Mouse (Mus musculus): Measurements from ENCODE around the gene Spef1. TPM values are rescaled to one million over a fixed set of nuclear protein-coding genes. Genes with fewer than 3 reads are reported as not detected.

Gene Spef1
- polyA plus RNA-seq, 1 experiment from 2014 or later = 12.2 TPM

GRCm38 (mm10) chr2:131125964-131126815, 60.9 kb downstream of the Spef1 start:
- peak overlapping the region; percentile 64 for H3K27ac ChIP-seq (ENCODE audit: low read length)
- ATAC-seq (no peak), DNase-seq (ENCODE audit: low spot score) (no peak)
- no peak overlapping the region for H3K9ac ChIP-seq (replicated peaks; ENCODE audit: low read depth)
- H3K4me1 ChIP-seq (ENCODE audit: insufficient read depth, low read depth, low read length) = peaks cover 4% of the 10 kb centered on the region; the same call in 1 of the 2 replicates
- no peaks in the 10 kb centered on the region for H3K27me3 ChIP-seq (replicated peaks; ENCODE audit: insufficient read depth, low read length)
- no peaks in the 10 kb centered on the region for H3K36me3 ChIP-seq (ENCODE audit: insufficient read depth, low read length)
- H3K9me3 ChIP-seq (ENCODE audit: low read length) = no peaks in the 10 kb centered on the region
- H3K4me3 ChIP-seq (ENCODE audit: low read depth, low read length) = no peak overlapping the region
- WGBS = 77% methylated on average over 9 of the region's 9 CpGs
- TF ChIP-seq EP300 (IDR thresholded peaks at IDR 0.05) = no peak
- TF ChIP-seq CTCF (IDR thresholded peaks at IDR 0.05) = no peak
- H3K4me2 ChIP-seq (replicated peaks; ENCODE audit: low read depth, low read length) = peak overlapping the region; percentile 79; the same call in 1 of the 2 replicates

GRCm38 (mm10) chr2:131125157-131125963, 61.7 kb downstream of the Spef1 start:
- H3K4me1 ChIP-seq (ENCODE audit: insufficient read depth, low read depth, low read length) = peaks cover 4% of the 10 kb centered on the region; the same call in 1 of the 2 replicates
- WGBS = 87% methylated on average over 9 of the region's 9 CpGs
- no peak overlapping the region for H3K27ac ChIP-seq (ENCODE audit: low read length)
- ATAC-seq = no peak
- H3K9ac ChIP-seq (replicated peaks; ENCODE audit: low read depth) = no peak overlapping the region
- no peaks in the 10 kb centered on the region for H3K27me3 ChIP-seq (replicated peaks; ENCODE audit: insufficient read depth, low read length)
- no peaks in the 10 kb centered on the region for H3K9me3 ChIP-seq (ENCODE audit: low read length)
- DNase-seq (ENCODE audit: low spot score) = no peak
- no peak overlapping the region for H3K4me3 ChIP-seq (ENCODE audit: low read depth, low read length)
- TF ChIP-seq CTCF (IDR thresholded peaks at IDR 0.05) = no peak
- no peak for TF ChIP-seq EP300 (IDR thresholded peaks at IDR 0.05)
- no peak overlapping the region for H3K4me2 ChIP-seq (replicated peaks; ENCODE audit: low read depth, low read length)
- no peaks in the 10 kb centered on the region for H3K36me3 ChIP-seq (ENCODE audit: insufficient read depth, low read length)

GRCm38 (mm10) chr2:131124166-131124565, 62.9 kb downstream of the Spef1 start:
- Histone ChIP-seq H3K9me3 (ENCODE audit: low read length) (no peaks in the 10 kb centered on the region), H3K4me2 (replicated peaks; ENCODE audit: low read depth, low read length) (no peak overlapping the region), H3K4me1 (ENCODE audit: insufficient read depth, low read depth, low read length) (peaks cover 4% of the 10 kb centered on the region; the same call in 1 of the 2 replicates), H3K36me3 (ENCODE audit: insufficient read depth, low read length) (no peaks in the 10 kb centered on the region), H3K9ac (replicated peaks; ENCODE audit: low read depth) (no peak overlapping the region), H3K4me3 (ENCODE audit: low read depth, low read length) (no peak overlapping the region), H3K27me3 (replicated peaks; ENCODE audit: insufficient read depth, low read length) (no peaks in the 10 kb centered on the region), H3K27ac (ENCODE audit: low read length) (no peak overlapping the region)
- peak; percentile 39; the same call in 1 of the 2 replicates for TF ChIP-seq EP300 (IDR thresholded peaks at IDR 0.05)
- no peak for TF ChIP-seq CTCF (IDR thresholded peaks at IDR 0.05)
- 56% methylated on average over 3 of the region's 3 CpGs for WGBS
- ATAC-seq (peak; percentile 65), DNase-seq (ENCODE audit: low spot score) (peak; percentile 50)

Other genes with a start within 250 kb of the Spef1 start
- 1.2 and 1.4 TPM in 2 replicates for gene Gfra4, start 144.2 kb downstream of the Spef1 start, polyA plus RNA-seq (2015; fragmentation: Nextera tagmentation; extraction: Ambion mirVana)
- 3.2 and 3.5 TPM in 2 replicates for gene Adam33, start 123.5 kb downstream of the Spef1 start, polyA plus RNA-seq (2015; fragmentation: Nextera tagmentation; extraction: Ambion mirVana)
- gene Siglec1, start 100.5 kb downstream of the Spef1 start, polyA plus RNA-seq (2015; fragmentation: Nextera tagmentation; extraction: Ambion mirVana) = 1.1 TPM in 2 replicates
- 16.7 and 17.9 TPM in 2 replicates for gene Hspa12b, start 60.0 kb downstream of the Spef1 start, polyA plus RNA-seq (2015; fragmentation: Nextera tagmentation; extraction: Ambion mirVana)
- gene Gm11037, start 53.8 kb downstream of the Spef1 start, polyA plus RNA-seq (2015; fragmentation: Nextera tagmentation; extraction: Ambion mirVana) = not detected in 2 replicates
- 28.3 and 32.8 TPM in 2 replicates for gene 1700037H04Rik, start 27.2 kb downstream of the Spef1 start, polyA plus RNA-seq (2015; fragmentation: Nextera tagmentation; extraction: Ambion mirVana)
- gene Cenpb, start 7.2 kb downstream of the Spef1 start, polyA plus RNA-seq (2015; fragmentation: Nextera tagmentation; extraction: Ambion mirVana) = 13.2 and 14.9 TPM in 2 replicates
- 36.5 and 38.7 TPM in 2 replicates for gene Cdc25b, start 333 bp downstream of the Spef1 start, polyA plus RNA-seq (2015; fragmentation: Nextera tagmentation; extraction: Ambion mirVana)
- 27.9 and 28.0 TPM in 2 replicates for gene Ap5s1, start 19.8 kb upstream of the Spef1 start, polyA plus RNA-seq (2015; fragmentation: Nextera tagmentation; extraction: Ambion mirVana)
- 14.1 and 14.4 TPM in 2 replicates for gene Mavs, start 46.8 kb upstream of the Spef1 start, polyA plus RNA-seq (2015; fragmentation: Nextera tagmentation; extraction: Ambion mirVana)
- 22.3 and 26.7 TPM in 2 replicates for gene Pank2, start 75.2 kb upstream of the Spef1 start, polyA plus RNA-seq (2015; fragmentation: Nextera tagmentation; extraction: Ambion mirVana)
- gene Rnf24, start 165.6 kb upstream of the Spef1 start, polyA plus RNA-seq (2015; fragmentation: Nextera tagmentation; extraction: Ambion mirVana) = 1.3 and 1.6 TPM in 2 replicates

Data from lung, postnatal 0 days (tissue).